Mouse (Mus musculus): Measurements from ENCODE around the gene Atp6v0a1. TPM values are rescaled to one million over a fixed set of nuclear protein-coding genes. Genes with fewer than 3 reads are reported as not detected.

The Atp6v0a1 gene
- polyA plus RNA-seq, 2 experiments = 32.7 to 60.9 TPM

- Histone ChIP-seq H3K9me3 (ENCODE audit: control insufficient read depth, low read length) (no peaks in the 10 kb centered on the region), H3K9ac (ENCODE audit: low read depth, low read length, severe bottlenecking) (no peak overlapping the region), H3K4me3 (replicated peaks; ENCODE audit: low read length) (no peak overlapping the region), H3K27me3 (ENCODE audit: control insufficient read depth, insufficient read depth, low read length) (no peaks in the 10 kb centered on the region), H3K4me2 (replicated peaks; ENCODE audit: low read depth, low read length, severe bottlenecking) (no peak overlapping the region), H3K36me3 (ENCODE audit: control insufficient read depth, insufficient read depth, low read length) (no peaks in the 10 kb centered on the region), H3K4me1 (ENCODE audit: control insufficient read depth, insufficient read depth, low read length) (no peaks in the 10 kb centered on the region), H3K27ac (replicated peaks; ENCODE audit: low read depth, low read length) (no peak overlapping the region)
- 37% methylated on average over 3 of the region's 3 CpGs for WGBS
- no peak for TF ChIP-seq POLR2A (IDR thresholded peaks at IDR 0.05; ENCODE audit: borderline replicate concordance, extremely low read depth, insufficient read depth, insufficient read length)
- ATAC-seq (ENCODE audit: low FRiP score, low read depth) = no peak
- no peak for DNase-seq (ENCODE audit: low spot score)
These were observed 6.1 kb upstream of the Atp6v0a1 start for GRCm38 (mm10) chr11:101003025-101003685.

DNA sequence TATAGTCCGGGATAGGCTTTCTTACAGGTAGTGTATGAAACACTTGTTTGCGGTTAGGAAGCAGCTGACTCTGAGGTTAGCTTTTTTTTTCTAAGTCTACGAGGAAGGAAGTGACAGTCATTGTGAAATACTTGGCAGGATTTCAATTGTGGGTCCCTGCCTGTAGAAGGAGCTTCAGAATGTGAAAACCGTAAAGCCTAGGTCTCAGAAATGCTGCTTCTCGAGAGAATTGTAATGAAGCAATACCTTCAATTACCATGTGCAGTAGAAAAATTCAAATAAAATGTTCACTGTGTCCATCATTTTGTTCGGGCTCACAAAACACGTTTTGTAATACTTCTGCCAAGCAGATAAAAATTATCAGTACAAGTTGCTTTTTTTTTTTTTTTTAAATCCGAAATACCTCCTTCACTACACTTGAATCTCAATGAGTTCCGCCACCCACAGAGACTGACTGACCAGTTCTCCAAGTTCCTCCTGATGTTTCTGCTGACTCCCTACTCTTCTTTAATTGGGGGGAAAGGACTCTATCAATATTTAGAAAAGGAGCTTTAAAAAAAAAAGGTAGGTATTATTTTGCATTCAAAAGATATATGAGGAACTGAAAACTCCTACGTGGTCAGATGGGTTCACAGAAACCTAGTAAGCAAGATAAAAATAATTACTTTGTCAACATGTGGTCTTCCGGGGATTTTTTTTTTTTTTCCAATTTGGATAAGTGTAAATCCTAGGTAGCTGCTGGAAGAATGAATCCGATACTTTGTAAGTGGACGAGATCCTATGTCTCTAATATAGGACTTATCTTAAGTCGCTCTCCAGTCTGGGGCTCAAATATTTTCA, 826 bp upstream of the Atp6v0a1 start:
- Histone ChIP-seq H3K4me1 (ENCODE audit: control insufficient read depth, insufficient read depth, low read length) (peaks cover 5% of the 10 kb centered on the region; the same call in 1 of the 2 replicates), H3K36me3 (ENCODE audit: control insufficient read depth, insufficient read depth, low read length) (peaks cover 9% of the 10 kb centered on the region), H3K4me3 (replicated peaks; ENCODE audit: low read length) (peak overlapping the region; percentile 61), H3K9ac (ENCODE audit: low read depth, low read length, severe bottlenecking) (peak overlapping the region; percentile 26; the same call in 1 of the 2 replicates), H3K27me3 (ENCODE audit: control insufficient read depth, insufficient read depth, low read length) (no peaks in the 10 kb centered on the region), H3K9me3 (ENCODE audit: control insufficient read depth, low read length) (no peaks in the 10 kb centered on the region), H3K27ac (replicated peaks; ENCODE audit: low read depth, low read length) (peak overlapping the region; percentile 44), H3K4me2 (replicated peaks; ENCODE audit: low read depth, low read length, severe bottlenecking) (peak overlapping the region; percentile 79)
- TF ChIP-seq POLR2A (IDR thresholded peaks at IDR 0.05; ENCODE audit: borderline replicate concordance, extremely low read depth, insufficient read depth, insufficient read length) = no peak
- DNase-seq (ENCODE audit: low spot score) (peak; percentile 56), ATAC-seq (ENCODE audit: low FRiP score, low read depth) (0 out of 2 replicates have a peak, but pooled peaks have one; percentile 7)
- WGBS = 53% methylated on average over 14 of the region's 14 CpGs

GRCm38 (mm10) chr11:101009888-101010784, 884 bp downstream of the Atp6v0a1 start:
- no peak for TF ChIP-seq POLR2A (IDR thresholded peaks at IDR 0.05; ENCODE audit: borderline replicate concordance, extremely low read depth, insufficient read depth, insufficient read length)
- Histone ChIP-seq H3K36me3 (ENCODE audit: control insufficient read depth, insufficient read depth, low read length) (peaks cover 20% of the 10 kb centered on the region), H3K9ac (ENCODE audit: low read depth, low read length, severe bottlenecking) (peak overlapping the region; percentile 68), H3K27ac (replicated peaks; ENCODE audit: low read depth, low read length) (no peak overlapping the region), H3K4me1 (ENCODE audit: control insufficient read depth, insufficient read depth, low read length) (peaks cover 5% of the 10 kb centered on the region; the same call in 1 of the 2 replicates), H3K4me3 (replicated peaks; ENCODE audit: low read length) (peak overlapping the region; percentile 61), H3K9me3 (ENCODE audit: control insufficient read depth, low read length) (no peaks in the 10 kb centered on the region), H3K4me2 (replicated peaks; ENCODE audit: low read depth, low read length, severe bottlenecking) (peak overlapping the region; percentile 79), H3K27me3 (ENCODE audit: control insufficient read depth, insufficient read depth, low read length) (no peaks in the 10 kb centered on the region)
- 10% methylated on average over 29 of the region's 29 CpGs for WGBS
- DNase-seq (ENCODE audit: low spot score) (no peak), ATAC-seq (ENCODE audit: low FRiP score, low read depth) (peak; percentile 8; the same call in 1 of the 2 replicates)

- H3K9ac ChIP-seq (ENCODE audit: low read depth, low read length, severe bottlenecking) = no peak overlapping the region
- 87% methylated on average over 6 of the region's 6 CpGs for WGBS
- H3K4me2 ChIP-seq (replicated peaks; ENCODE audit: low read depth, low read length, severe bottlenecking) = no peak overlapping the region
- TF ChIP-seq POLR2A (IDR thresholded peaks at IDR 0.05; ENCODE audit: borderline replicate concordance, extremely low read depth, insufficient read depth, insufficient read length) = no peak
- no peak for DNase-seq (ENCODE audit: low spot score)
- ATAC-seq (ENCODE audit: low FRiP score, low read depth) = no peak
- H3K4me3 ChIP-seq (replicated peaks; ENCODE audit: low read length) = no peak overlapping the region
- H3K36me3 ChIP-seq (ENCODE audit: control insufficient read depth, insufficient read depth, low read length) = peaks cover 20% of the 10 kb centered on the region
- no peaks in the 10 kb centered on the region for H3K27me3 ChIP-seq (ENCODE audit: control insufficient read depth, insufficient read depth, low read length)
- peaks cover 5% of the 10 kb centered on the region; the same call in 1 of the 2 replicates for H3K4me1 ChIP-seq (ENCODE audit: control insufficient read depth, insufficient read depth, low read length)
- H3K27ac ChIP-seq (replicated peaks; ENCODE audit: low read depth, low read length) = no peak overlapping the region
- no peaks in the 10 kb centered on the region for H3K9me3 ChIP-seq (ENCODE audit: control insufficient read depth, low read length)
These were observed 2.4 kb downstream of the Atp6v0a1 start for GRCm38 (mm10) chr11:101011641-101012040.

GRCm38 (mm10) chr11:101023371-101023770, 14.1 kb downstream of the Atp6v0a1 start:
- peaks cover 54% of the 10 kb centered on the region for H3K36me3 ChIP-seq (ENCODE audit: control insufficient read depth, insufficient read depth, low read length)
- WGBS = 86% methylated on average over 12 of the region's 12 CpGs

More at GRCm38 (mm10) chr11:101023371-101023770, 14.1 kb downstream of the Atp6v0a1 start:
- TF ChIP-seq POLR2A (IDR thresholded peaks at IDR 0.05; ENCODE audit: borderline replicate concordance, extremely low read depth, insufficient read depth, insufficient read length) = no peak
- no peak overlapping the region for H3K4me3 ChIP-seq (replicated peaks; ENCODE audit: low read length)
- H3K9me3 ChIP-seq (ENCODE audit: control insufficient read depth, low read length) = no peaks in the 10 kb centered on the region
- no peak overlapping the region for H3K9ac ChIP-seq (ENCODE audit: low read depth, low read length, severe bottlenecking)
- no peaks in the 10 kb centered on the region for H3K4me1 ChIP-seq (ENCODE audit: control insufficient read depth, insufficient read depth, low read length)
- no peak overlapping the region for H3K27ac ChIP-seq (replicated peaks; ENCODE audit: low read depth, low read length)
- H3K4me2 ChIP-seq (replicated peaks; ENCODE audit: low read depth, low read length, severe bottlenecking) = no peak overlapping the region
- H3K27me3 ChIP-seq (ENCODE audit: control insufficient read depth, insufficient read depth, low read length) = no peaks in the 10 kb centered on the region
- ATAC-seq (ENCODE audit: low FRiP score, low read depth) = no peak
- DNase-seq (ENCODE audit: low spot score) = no peak

Measured in limb, embryonic 14.5 days (tissue).